ENCODE assay signal across 16 mouse cellular contexts in the genomic region with DNA sequence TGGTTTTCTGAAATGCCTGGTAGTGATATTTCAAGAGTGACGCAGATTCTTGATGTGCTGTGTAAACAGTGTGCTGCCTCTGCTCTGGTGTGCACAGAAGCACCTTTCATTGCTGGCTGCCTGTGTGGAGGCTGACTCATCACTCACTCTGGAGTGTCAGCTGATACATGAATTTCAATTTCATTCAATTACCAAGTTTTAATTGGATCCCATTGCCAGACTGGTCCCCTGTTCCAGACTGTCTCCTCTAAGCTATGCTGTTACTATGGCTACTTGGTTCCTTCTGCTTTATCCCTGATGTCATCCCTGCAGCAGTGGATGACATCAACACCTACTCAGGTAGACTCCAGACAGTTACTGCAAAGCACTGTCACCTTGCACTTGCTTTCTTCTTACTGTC.
DNase-seq lines count a peak whose midpoint lies in the region; ATAC-seq lines count a peak whose summit lies in the region.
"Had no signal": no experiment of that assay in that cellular context is flagged by ENCODE, and none has a peak within 500 bp of the region (broad histone marks: within the 10 kb centered on the region; RNA-seq: fewer than 3 reads in every experiment).

No protein-coding gene starts in this region.

- H3K36me3 ChIP-seq in neural tube, embryonic 11.5 days (ENCODE audit: control insufficient read depth, insufficient read depth, low read length), result no peaks in the 10 kb centered on the region

- H3K27me3 ChIP-seq in neural tube, embryonic 11.5 days (ENCODE audit: control insufficient read depth, insufficient read depth, low read length), result no peaks in the 10 kb centered on the region
- H3K27me3 ChIP-seq: embryonic facial prominence, embryonic 12.5 days had no signal

- H3K9me3 ChIP-seq in neural tube, embryonic 11.5 days (ENCODE audit: control insufficient read depth, low read length), result no peaks in the 10 kb centered on the region
- H3K9me3 ChIP-seq: embryonic facial prominence, embryonic 12.5 days; G1E had no signal

- 100% methylated on average over 1 of the region's 1 CpGs for WGBS in neural tube, embryonic 11.5 days

- no peak overlapping the region for H3K9ac ChIP-seq in neural tube, embryonic 11.5 days (ENCODE audit: low read length)
- H3K9ac ChIP-seq: embryonic facial prominence, embryonic 12.5 days had no signal

- ATAC-seq in neural tube, embryonic 11.5 days (ENCODE audit: insufficient read depth, low FRiP score, low TSS enrichment), result 0 out of 2 replicates have a peak, but pooled peaks have one; percentile 35

- peak; percentile 20 to 33 for DNase-seq in adrenal gland, adult (ENCODE audit: inconsistent age in 2 of 2, low spot score in 1 of 2)
- no peak for DNase-seq in adrenal gland, postnatal 36 days
- DNase-seq in neural tube, embryonic 11.5 days (ENCODE audit: low spot score), result no peak
- DNase-seq in neural tube, embryonic 10.5 days (ENCODE audit: extremely low spot score, low spot score), result no peak
- peak; percentile 13 to 21 for DNase-seq in left cerebral cortex, adult 18-20 months (ENCODE audit: low spot score in 2 of 2)
- peak; percentile 19 to 22 for DNase-seq in right cerebral cortex, postnatal 36 days (ENCODE audit: low spot score in 2 of 2)
- no peak for DNase-seq in urinary bladder, adult 2 months (ENCODE audit: low spot score)
- DNase-seq in ovary, postnatal 10 days (ENCODE audit: low spot score), result no peak
- DNase-seq: cerebellum, adult 18-20 months; gastrocnemius, postnatal 36 days; heart, postnatal 14 days; spleen, adult 18-20 months had no signal

- H3K4me2 ChIP-seq in neural tube, embryonic 11.5 days (ENCODE audit: low read depth), result no peak overlapping the region
- H3K4me2 ChIP-seq: embryonic facial prominence, embryonic 12.5 days had no signal

- H3K4me3 ChIP-seq in neural tube, embryonic 11.5 days (ENCODE audit: low read depth, low read length), result no peak overlapping the region
- H3K4me3 ChIP-seq: embryonic facial prominence, embryonic 12.5 days had no signal

- no peaks in the 10 kb centered on the region for H3K4me1 ChIP-seq in neural tube, embryonic 11.5 days (ENCODE audit: control insufficient read depth, insufficient read depth, low read length)
- H3K4me1 ChIP-seq: embryonic facial prominence, embryonic 12.5 days had no signal

- no peak overlapping the region for H3K27ac ChIP-seq in neural tube, embryonic 11.5 days (ENCODE audit: low read depth, low read length)
- H3K27ac ChIP-seq: embryonic facial prominence, embryonic 12.5 days; kidney, postnatal 0 days; macrophage had no signal

Comparison
In these comparisons a context has a peak if more than half of its experiments do, and no peak if none do; other contexts are left out.
1. DNase-seq: peak in adrenal gland, adult (2 of 2), left cerebral cortex, adult 18-20 months (2 of 2) and right cerebral cortex, postnatal 36 days (2 of 2); none in adrenal gland, postnatal 36 days (0 of 2), neural tube, embryonic 11.5 days (single experiment), neural tube, embryonic 10.5 days (single experiment), urinary bladder, adult 2 months (single experiment) and ovary, postnatal 10 days (single experiment).